Mouse (Mus musculus) layer of hippocampus, postnatal 10 days (tissue): ENCODE measurements around the gene Clta. TPM values are rescaled to one million over a fixed set of nuclear protein-coding genes. Genes with fewer than 3 reads are reported as not detected.
"Not testable (repeated sequence)": the region's sequence is repeated elsewhere in the genome, so short reads cannot be mapped to it uniquely, and the experiment has no call there.

Experiments
- DNase-seq, 2 experiments: peaks; one replicate each; pipeline ENCODE4 v3.0.0; 2021; ENCODE audit warnings: low spot score in 2 of 2
- total RNA-seq, 2 experiments: library from RNA; stranded (reverse); gene quantifications; 2 replicates each; pipeline ENCODE4 v1.2.3; 2021

The Clta gene
- total RNA-seq, 2 experiments from 2014 or later = 325 to 347 TPM

DNA sequence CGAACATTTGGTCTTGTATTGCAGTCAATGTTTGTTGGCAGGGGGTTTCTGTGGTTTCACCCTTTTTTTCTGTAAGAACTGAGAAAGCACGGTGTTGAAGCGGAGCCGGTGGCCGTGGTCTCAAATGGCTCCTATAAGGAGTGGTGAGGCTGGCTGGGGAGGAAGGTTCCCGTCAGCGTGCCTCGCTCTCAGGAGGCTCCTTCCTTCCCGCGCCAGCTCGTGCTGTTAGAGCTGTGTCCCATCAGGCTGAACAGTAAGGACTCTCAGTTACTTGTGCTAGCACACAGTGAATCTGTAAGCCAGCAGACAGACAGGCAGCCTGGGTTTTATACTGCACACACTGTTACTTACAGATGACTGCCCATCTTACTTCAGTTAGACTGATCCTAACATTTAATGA lies 18.5 kb downstream of the Clta start:
- no peak for DNase-seq

DNA sequence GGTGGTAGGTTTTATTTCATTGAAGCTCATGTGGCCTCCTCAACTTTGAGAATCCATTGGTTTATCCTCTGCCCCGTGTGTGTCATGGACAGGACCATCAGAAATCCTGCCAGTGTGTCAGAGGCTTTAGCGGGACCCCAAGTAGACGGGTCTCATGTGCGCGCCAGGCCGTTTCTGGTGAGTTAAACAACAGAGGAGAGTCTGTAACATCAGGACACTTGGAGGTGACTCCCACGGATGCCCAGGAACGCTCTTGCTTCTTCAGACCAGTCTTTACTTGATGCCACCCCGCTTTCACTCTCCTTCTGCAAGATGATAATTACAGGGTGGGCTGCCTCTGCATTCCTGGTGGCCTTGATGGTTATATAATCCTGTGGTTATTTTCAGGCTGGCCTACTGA lies 19.4 kb downstream of the Clta start:
- DNase-seq = no peak

DNA sequence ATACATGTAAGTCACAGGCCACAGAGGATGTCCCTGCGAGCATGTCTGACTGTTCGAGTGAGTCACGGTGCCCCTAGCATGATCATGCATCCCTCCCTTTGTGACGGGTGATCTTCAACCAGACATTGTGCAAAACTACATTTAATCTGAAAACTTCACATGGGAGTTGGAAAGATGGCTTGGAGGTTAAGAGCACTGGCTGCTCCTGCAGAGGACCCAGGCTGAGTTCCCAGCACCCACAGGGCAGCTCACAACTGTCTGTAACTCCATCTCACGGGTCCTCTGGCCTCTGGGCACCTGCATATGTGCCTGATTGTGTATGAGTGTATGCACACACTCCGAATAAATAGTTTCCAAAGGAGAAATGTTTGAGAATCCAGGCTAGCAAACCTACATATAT lies 20.0 kb downstream of the Clta start:
- DNase-seq = no peak

DNA sequence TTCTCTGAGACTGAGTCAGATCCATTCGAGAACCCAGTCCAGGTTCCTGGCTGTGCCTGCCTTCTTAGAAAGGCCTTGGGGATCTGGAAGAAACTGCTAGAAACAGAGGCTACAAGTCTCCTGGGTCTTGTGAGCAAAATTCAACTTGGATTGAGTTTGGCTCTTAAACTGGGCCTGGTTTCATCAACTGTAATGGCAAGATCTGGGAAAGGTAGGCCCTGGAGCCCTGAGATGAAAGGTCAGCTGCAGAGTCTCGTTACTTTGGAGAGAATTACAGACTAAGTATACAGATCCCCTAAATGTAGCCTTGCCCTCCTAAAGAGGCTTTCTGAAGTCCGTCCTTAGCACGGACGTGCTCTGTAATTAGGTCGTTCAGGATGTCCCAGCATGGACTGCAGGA lies 21.3 kb downstream of the Clta start:
- DNase-seq = no peak

DNA sequence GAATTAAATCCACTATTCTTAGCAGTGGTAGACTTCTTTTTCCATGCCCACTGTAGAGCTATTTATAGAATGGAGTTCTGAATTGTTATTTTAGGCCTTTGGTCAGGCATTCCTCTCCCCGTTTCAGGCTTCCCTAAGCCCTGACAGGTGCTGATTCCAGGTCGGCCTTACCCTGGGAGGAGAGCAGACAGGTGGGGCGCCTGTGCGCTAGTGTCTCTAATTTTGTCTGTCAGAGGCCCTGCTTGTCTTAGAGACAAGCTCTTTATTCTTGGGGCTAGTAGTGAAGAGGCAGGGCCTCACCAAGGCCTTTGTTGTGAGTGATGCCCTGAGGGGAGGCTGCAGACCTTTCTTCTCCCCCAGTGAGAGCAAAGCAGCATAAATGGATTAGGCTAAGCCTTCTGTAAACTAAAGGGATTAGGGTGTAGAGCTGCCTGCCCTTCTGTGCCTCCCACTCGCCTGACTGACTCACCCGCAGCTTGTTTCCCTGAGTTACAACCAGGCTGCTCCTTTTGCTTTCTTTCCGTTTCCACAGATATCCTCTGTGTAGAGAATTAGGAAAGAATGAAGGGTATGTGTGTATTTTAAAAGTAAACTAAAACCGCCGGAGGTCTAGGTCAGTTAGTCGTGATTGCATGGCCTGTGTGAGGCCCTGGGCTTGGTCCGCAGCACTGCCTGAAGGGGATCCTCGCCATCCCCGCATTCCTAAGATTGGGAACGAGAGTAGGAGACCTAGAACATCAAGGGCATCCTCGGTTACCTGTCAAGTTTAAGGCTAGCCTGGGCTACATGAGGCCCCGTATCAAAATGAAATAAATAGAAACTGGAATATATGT lies 24.3 kb downstream of the Clta start:
- peak; percentile 36 to 47 for DNase-seq

DNA sequence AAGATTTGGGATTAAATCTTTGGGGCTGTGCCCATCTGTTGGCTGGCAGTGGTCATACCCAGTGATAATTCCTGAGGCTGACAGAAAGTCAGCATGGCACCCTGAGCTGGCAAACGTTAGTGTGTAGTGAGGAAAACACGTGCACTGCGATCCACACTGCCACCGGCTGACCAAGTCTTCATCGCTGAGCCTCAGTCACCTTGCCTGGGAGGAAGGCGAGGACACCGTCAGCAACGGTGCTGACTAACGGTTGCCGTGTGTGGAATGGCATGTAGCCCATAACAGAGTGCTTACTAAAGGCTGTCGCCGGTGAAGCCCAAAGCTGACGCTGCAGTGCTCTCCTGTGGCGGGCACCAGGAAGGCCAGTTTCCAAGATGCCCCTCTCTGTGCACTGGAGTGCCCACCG lies 25.4 kb downstream of the Clta start:
- peak; percentile 32 to 37 for DNase-seq

DNA sequence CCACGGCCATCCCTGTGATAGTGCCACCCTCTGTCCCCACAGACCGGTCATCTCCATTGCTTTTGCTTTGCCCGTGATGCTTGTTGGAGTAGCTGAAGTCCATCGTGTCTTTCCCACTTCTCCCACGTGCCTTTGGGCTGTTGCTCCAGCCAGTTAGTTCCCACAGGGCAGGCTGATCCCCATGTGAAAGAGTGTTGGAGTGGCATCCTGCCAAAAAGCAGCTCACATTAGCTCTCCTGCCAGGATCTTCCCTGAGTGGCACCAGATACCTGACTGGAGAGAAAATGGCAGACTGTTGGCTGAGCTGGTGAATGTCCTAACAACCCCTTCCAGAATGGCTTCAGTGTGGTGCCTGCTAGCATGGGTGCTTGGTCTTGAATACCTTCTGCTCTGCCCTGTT lies 27.3 kb downstream of the Clta start:
- peak in 1 of 2 experiments; percentile 40 for DNase-seq

DNA sequence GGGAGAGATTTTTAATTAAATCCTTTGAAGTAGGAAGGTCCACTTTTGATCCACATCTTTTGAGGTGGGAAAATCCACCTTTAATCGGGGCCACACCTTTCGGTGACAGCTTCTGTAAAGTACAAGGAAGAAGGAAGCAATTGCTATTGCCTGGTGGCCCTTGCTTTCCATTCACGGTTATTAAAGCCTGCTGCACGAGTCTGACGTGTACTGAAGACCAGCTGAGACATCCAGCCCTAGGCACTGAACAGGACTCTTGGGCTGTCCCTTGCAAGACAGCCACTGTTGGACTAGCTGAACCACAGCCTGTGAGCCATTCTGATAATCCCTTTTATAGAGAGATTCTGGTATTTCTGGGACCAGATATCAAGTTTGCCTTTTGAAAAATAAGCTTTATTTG lies 32.2 kb downstream of the Clta start:
- no peak for DNase-seq

DNA sequence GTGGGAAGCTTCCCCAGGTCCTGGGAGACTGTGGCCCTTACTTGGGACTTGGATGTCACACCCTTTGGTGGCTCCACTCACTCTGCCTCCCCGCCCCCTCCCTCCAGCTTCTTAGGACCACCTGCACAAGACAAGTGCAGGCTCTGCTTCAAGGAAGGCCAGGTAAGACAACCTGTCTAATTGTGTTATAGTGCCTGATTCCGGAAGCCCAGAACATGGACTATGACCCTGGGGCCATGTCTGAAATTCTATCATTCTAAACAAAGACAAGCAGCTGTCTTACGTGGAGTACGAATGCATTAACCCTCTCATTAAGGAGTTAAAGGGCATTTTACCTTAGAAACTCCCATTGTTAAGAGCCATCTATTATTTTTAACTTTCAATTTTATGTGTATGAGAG lies 36.5 kb downstream of the Clta start:
- no peak for DNase-seq

DNA sequence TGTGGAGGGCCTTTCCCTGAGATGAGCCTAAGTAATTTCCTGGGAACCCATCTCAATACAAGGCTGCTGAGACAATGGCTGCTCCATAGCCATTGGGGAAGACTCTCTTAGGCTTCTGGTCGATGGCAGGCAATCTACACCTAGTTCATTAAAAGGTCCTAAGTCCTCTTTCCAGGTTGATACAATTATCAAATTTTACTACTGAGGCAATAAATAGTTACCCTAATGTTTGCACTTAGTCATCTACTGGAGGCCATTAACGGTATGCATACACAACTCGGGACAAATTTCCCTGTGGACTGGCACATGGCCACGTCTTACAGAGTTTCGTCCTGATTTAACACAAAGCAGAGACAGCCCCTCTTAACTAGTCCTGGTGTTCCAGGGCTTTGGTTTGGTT lies 38.2 kb downstream of the Clta start:
- no peak for DNase-seq

DNA sequence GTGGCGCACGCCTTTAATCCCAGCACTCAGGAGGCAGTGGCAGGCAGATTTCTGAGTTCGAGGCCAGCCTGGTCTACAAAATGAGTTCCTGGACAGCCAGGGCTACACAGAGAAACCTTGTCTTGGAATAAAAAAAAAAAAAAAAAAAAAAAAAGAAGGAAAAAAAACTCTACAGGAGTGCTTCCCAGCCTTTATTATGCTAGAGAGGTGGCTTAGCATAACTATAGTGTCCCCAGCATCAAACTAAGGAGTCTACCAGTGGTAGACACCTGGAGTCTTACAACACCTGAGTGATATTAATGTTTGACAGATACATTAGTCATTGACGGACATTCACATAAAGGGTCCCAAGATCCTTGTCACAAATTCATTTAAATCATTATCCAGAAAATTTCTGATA lies 38.9 kb downstream of the Clta start:
- not testable (repeated sequence) for DNase-seq

DNA sequence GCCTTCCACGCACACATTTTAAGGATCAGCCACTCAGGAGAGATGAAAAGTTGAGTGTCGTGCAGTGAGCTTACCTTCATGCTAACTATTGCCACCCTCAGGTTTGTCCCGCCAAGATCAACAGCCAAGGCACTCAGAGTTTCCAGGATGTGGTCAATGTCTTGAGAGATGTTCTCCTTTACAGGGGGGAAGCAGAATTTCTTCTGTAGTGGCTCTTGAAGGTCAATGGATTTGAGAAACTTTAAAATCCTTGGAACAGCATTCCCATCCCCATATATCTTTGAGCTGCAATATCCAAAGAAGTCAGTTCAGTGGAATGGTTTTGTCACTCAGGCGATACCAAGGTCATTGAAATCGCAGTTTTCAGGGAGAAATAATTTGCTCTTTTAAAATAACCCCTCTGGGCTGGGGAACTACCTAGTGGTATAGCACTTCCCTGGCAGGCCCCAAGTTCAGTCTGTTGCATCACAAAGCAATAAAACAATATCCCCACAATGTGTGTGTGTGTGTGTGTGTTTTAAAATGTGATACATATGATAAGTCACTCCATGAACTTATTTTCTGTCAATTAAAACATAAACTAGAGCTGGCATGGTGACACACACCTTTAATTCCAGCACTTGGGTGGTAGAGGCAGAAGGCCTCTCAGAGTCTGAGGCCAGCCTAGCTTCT lies 40.6 kb downstream of the Clta start:
- DNase-seq = no peak

DNA sequence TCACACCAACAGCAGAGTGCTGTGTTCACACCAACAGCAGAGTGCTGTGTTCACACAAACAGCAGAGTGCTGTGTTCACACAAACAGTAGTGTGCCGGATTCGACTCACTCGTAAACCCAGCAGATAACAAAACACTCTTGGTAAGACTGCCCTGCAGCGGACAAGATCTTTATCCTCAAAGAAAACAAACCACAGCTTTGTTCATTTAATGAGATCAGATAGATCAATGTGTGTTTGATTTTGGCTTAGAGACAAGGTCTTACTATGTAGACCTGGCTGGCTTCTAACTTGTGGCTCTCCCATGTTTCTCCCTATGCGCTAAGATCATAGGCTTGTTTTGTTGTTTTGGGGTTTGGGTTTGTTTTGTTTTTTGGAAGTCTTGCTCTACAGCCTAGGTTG lies 41.8 kb downstream of the Clta start:
- DNase-seq = no peak

DNA sequence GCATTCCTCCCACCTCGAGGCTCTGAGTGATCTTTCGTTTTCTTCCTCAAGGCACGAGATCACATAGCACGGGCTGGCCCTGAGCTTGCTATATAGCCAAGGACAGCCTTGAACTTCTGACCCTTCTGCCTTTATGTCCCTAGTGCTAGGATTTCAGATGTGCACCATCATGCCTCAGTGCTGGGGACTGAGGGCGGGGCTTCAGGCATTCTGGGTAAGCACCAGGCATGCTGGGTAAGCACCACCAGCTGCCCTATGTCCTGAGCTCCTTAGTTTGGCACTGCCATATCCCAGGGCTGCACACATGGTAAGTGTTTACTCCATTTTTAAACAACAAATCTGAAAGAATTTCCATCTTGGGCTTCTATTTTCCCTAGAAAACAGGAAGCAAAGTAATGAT lies 45.6 kb downstream of the Clta start:
- no peak for DNase-seq

DNA sequence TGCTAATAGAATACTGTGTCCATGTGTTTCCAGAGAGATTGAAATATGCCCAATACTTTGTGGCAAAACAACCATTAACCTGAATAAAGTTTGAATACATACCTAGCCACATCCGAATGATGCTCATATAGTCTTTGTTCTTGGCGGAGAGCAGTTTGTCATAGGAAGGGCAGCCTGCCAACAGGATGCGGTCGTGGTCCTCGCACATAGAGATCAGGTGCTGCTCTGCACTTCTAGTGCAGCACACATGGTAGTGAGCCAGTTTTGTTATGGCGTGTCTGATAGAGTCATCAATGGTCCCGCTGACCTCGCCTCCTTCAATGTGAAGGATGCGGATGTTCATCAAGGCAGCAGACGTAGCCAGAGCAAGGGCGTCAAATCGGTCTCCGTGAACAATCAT lies 55.4 kb downstream of the Clta start:
- no peak for DNase-seq

DNA sequence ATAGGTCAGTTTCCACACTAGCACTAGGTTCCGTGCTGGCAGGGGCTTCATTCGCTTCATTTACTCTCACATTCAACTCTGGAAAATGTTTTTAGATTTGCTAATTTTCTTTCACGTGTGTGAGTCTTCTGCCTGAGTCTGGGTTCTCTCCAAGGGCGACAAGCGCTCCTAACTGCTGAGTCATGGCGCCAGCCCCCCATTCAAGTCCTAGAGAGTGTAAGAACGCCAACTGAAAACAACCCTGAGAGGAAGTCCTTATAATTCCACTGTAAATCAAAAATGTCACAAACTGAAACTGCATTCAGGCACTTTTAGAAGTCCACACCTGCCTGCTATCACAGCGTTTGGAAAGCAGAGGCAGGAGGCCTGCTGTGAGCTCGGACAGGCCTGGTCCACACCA lies 57.8 kb downstream of the Clta start:
- DNase-seq = no peak

DNA sequence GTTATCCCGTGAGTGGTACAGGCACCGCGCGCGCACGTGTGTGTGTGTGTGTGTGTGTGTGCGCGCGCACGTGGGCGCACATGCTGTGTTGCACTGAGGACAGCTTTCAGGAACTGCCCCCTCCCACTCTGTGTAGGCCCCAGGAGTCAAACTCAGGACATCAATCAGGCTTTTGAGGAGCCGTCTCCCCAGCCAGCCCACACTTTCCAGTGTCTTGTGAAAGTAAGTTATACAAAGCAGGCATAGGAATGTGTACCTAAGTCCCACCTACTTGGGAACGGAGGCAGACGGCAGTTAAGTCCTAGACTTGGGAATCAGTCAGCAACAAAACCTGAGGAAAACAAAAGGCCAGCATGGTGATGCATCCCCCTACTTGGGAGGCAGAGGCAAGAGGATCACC lies 58.6 kb downstream of the Clta start:
- no peak for DNase-seq

DNA sequence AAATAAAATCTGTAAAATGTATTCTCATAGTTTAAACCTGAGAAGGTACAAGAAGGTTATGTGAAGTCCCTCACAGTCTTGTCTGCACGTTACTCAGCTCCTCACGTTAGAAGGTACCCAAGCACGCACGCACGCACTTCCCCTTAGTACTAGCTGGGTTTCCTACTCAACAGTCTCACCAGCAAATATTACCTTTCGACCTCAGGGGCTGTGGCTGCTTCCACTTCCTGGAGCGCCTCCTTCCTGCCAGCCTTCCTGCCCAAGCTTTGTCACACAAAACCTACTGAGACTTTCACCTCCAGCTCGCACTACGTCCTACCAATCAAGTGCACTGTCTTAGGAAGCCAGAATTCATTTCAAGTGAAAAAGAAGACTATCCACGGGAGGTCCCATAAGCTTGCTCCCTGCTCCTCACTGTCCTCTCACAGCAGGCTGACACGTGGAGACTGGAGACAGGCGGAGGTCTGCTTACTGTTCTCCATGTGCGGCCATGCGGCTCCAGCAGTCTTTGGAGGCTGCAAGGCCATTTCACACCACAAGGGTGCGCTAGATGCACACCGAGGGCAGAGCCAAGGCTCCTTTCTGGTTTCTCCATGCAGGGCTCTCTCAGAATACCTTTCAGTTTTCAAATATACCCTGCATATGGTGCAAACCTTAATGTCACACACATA lies 61.2 kb downstream of the Clta start:
- DNase-seq = peak; percentile 94 to 97

DNA sequence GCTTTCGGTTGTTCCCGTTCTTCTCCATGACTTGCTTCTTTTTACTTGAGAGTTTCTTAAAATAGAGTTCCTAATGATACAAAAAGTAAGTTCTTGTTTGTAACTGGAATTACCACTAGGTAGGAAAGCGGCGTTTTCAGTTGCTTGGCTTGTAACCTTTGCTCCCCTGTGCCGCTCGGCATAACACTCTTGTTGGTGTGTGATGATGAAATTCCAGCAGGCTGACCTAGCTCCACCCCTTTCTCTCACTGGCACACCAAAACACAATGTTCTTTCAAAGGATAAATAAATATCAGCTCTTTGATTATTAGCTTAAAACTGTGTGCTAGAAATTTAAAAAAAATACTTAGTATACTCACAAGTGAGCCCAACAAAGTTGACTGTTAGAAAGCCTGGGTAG lies 62.6 kb downstream of the Clta start:
- DNase-seq = no peak

DNA sequence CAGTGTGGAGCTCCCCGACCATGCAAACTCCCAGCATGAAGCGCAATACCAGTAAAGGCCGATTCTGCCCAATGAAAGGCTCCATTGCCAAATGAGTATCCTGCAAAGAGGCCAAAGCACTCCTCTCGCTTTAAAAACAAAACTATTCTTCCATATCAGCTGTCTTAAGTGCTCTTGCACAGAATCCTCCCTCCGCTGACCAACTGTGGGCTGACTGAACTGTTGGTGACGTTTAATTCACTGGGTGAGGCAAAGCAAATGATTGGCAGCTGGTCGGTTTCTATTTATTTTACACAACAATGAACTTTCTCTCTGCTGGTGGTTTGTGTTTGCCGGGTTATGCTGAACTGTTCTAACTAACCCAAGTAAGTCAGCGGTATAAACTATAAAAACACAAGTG lies 64.5 kb downstream of the Clta start:
- DNase-seq = no peak

DNA sequence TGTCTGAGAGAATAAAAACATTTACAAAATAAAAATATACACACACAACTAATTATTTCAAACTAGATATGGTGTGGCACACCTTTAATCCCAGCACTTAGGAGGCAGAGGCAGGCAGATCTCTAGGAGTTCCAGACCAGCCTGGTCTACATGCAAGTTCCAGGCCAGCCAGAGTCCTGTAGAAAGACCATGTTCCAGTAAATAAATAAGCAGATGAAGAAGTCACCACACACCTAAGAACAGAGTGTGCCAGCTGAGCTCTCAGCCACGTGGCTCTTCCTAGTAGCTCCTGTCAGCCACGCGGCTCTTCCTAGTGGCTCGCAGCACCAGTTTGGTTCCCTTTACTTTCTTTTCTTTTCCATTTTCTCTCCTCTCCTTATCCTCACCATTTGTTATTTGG lies 65.2 kb downstream of the Clta start:
- no peak for DNase-seq

DNA sequence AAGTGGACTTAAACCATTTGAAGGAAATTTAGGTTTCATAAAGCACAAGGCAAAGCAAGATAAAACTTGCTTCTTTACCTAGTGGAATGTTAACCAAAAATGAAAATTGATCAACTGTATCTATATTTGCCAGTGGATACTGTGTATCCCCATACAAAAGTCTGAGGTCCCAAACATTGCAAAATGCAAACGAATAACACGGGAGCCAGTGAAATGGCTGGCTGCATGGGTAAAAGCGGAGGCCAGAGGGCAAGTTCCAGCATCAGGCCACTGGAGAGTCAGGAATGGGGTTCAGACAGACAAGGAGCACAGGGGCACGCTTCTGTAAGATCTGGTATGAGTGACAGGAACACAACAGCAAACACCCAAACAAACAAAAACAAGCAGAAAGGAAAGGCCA lies 66.4 kb downstream of the Clta start:
- DNase-seq = no peak
